In the genomic region with DNA sequence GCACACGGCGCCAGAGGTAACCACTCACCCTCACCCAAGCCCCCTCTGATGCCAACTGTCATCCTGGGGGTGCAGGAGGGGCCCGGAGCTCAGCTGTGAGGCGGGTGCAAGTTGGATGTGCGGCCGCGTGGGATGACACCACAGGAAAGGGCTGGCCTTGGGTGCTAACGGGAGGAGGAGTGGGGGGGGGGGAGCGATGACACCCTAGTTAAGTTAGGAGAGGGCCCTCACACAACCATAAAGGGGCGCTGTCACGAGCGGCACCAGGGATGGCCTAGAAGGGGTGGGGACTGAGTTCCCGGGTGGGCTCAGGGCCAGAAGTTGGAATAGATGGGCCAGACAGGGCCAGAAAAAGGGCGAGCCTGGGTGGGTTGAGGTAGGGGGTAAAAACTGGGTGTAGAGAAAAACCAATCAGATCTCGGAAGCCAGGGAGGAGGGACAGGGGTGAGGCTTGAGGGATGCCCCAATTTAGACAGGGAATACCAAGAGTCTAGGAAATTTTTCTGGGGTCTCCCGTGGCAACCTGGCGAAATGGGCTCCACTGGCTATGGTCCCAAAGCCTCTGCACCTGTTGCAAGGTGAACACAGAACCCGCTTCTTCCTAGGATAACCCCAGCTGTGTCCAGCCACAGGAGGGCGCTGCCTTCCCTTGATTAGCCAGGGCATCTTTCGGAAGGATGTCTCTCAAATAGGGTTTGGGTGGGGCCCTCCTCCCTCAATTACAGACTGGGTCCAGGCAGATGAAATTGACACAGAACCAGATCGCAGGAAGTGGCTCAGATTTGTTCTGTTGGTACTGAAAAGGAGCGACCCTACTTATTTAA, we compare ENCODE assay signal across 7 mouse cellular contexts. TPM values are rescaled to one million over a fixed set of nuclear protein-coding genes. Genes with fewer than 3 reads are reported as not detected.
DNase-seq lines count a peak whose midpoint lies in the region; ATAC-seq and TF ChIP-seq lines count a peak whose summit lies in the region.

No protein-coding gene starts in this region.

- peak; percentile 36 for DNase-seq in right cerebral cortex, postnatal 14 days
- no peak for DNase-seq in right cerebral cortex, postnatal 4 days
- DNase-seq in kidney, postnatal 25 days = peak; percentile 37 to 69
- peak; percentile 36 to 66 for DNase-seq in lung, postnatal 4 days
- DNase-seq in embryo, embryonic 10 days (ENCODE audit: low spot score) = no peak

- 63% methylated on average over 22 of the region's 22 CpGs for WGBS in heart, embryonic 13.5 days

- H3K27ac ChIP-seq in cortical plate, adult 2 months (ENCODE audit: insufficient read depth, low read length) = peak overlapping the region; percentile 97
- H3K27ac ChIP-seq in heart, embryonic 13.5 days (replicated peaks) = peak overlapping the region; percentile 99

- no peaks in the 10 kb centered on the region for H3K9me3 ChIP-seq in heart, embryonic 13.5 days

- no peaks in the 10 kb centered on the region for H3K27me3 ChIP-seq in heart, embryonic 13.5 days (replicated peaks)

- peak overlapping the region; percentile 93 for H3K9ac ChIP-seq in heart, embryonic 13.5 days

- TF ChIP-seq POLR2A in cortical plate, adult 2 months (IDR thresholded peaks at IDR 0.05; ENCODE audit: extremely low read depth, insufficient read depth, low read length) = 0 out of 2 replicates have a peak, but pooled peaks have one; percentile 4

- 0 out of 2 replicates have a peak, but pooled peaks have one; percentile 17 for TF ChIP-seq CTCF in cortical plate, adult 2 months (IDR thresholded peaks at IDR 0.05; ENCODE audit: extremely low read depth, insufficient read depth, low read length)

- H3K4me1 ChIP-seq in cortical plate, adult 2 months (ENCODE audit: control insufficient read depth, insufficient read depth, low read length) = peaks cover 13% of the 10 kb centered on the region
- peaks cover 68% of the 10 kb centered on the region for H3K4me1 ChIP-seq in heart, embryonic 13.5 days

- H3K4me3 ChIP-seq in cortical plate, adult 2 months (ENCODE audit: insufficient read depth, low read length) = peak overlapping the region; percentile 35
- H3K4me3 ChIP-seq in heart, embryonic 13.5 days = peak overlapping the region; percentile 78

- H3K36me3 ChIP-seq in heart, embryonic 13.5 days = no peaks in the 10 kb centered on the region

- H3K4me2 ChIP-seq in heart, embryonic 13.5 days = peak overlapping the region; percentile 92

- no peak for ATAC-seq in heart, embryonic 13.5 days (ENCODE audit: extremely low read depth, insufficient number of reproducible peaks, low FRiP score, low TSS enrichment)

RNA-seq across cellular contexts. Expression of gene Hif3a, which starts 1.2 kb away (rescaled TPM):
- 3.3 and 4.0 TPM in 2 replicates for polyA plus RNA-seq in cortical plate, adult 2 months (2012; rRNA removed)
- polyA plus RNA-seq in heart, embryonic 13.5 days (2015; fragmentation: Nextera tagmentation; extraction: Ambion mirVana) = 26.7 and 26.8 TPM in 2 replicates

RNA-seq across cellular contexts. Expression of gene Psg16, which starts 12.8 kb away (rescaled TPM):
- polyA plus RNA-seq in cortical plate, adult 2 months (2012; rRNA removed) = 2.9 and 3.0 TPM in 2 replicates
- 0.10 TPM in 1 of 2 replicates, not detected in the other for polyA plus RNA-seq in heart, embryonic 13.5 days (2015; fragmentation: Nextera tagmentation; extraction: Ambion mirVana)

RNA-seq across cellular contexts. Expression of gene Ppp5c, which starts 33.3 kb away (rescaled TPM):
- polyA plus RNA-seq in cortical plate, adult 2 months (2012; rRNA removed) = 263 and 268 TPM in 2 replicates
- polyA plus RNA-seq in heart, embryonic 13.5 days (2015; fragmentation: Nextera tagmentation; extraction: Ambion mirVana) = 82.3 and 94.0 TPM in 2 replicates

Comparison
In these comparisons a context has a peak if more than half of its experiments do, and no peak if none do; other contexts are left out.
1. DNase-seq: peak in right cerebral cortex, postnatal 14 days (single experiment), kidney, postnatal 25 days (2 of 2) and lung, postnatal 4 days (2 of 2); none in right cerebral cortex, postnatal 4 days (single experiment) and embryo, embryonic 10 days (single experiment).